Mouse (Mus musculus) megakaryocyte, embryonic 14.5 days (primary cell): ENCODE data around the gene Zglp1. TPM values are rescaled to one million over a fixed set of nuclear protein-coding genes. Genes with fewer than 3 reads are reported as not detected.
A peak's percentile ranks its signal among the peaks of the same experiment; 100 is the strongest.

ENCODE experiments used
- H3K27me3 ChIP-seq: replicated peaks from 2 replicates; pipeline ENCODE3; 2012; ENCODE audit warnings: inconsistent platforms
- H3K36me3 ChIP-seq: replicated peaks from 2 replicates; pipeline ENCODE3; 2012; ENCODE audit warnings: low read length, inconsistent platforms, mixed read lengths
- H3K4me1 ChIP-seq: 2 replicates; pipeline ENCODE4 v1.6.1; 2012; ENCODE audit warnings: inconsistent platforms
- H3K4me3 ChIP-seq: replicated peaks from 2 replicates; pipeline ENCODE3; 2012; ENCODE audit warnings: moderate library complexity, mild to moderate bottlenecking, inconsistent platforms
- H3K9me3 ChIP-seq: 2 replicates; pipeline ENCODE4 v1.6.1; 2012; ENCODE audit warnings: inconsistent platforms
- FLI1 ChIP-seq: IDR thresholded peaks from 2 replicates; pipeline ENCODE4 v1.6.1; 2012; ENCODE audit warnings: low read length, inconsistent platforms, mixed read lengths
- GATA1 ChIP-seq: IDR thresholded peaks from 3 replicates; pipeline ENCODE4 v1.6.1; 2012; ENCODE audit warnings: mixed read lengths, low read length, inconsistent platforms, borderline replicate concordance
- polyA plus RNA-seq: library from polyadenylated mRNA; stranded (reverse); fragments of >175 nt; gene quantifications from 2 replicates; pipeline ENCODE4 v1.2.3, GENCODE M21; 2012; ENCODE audit warnings: low replicate concordance; ENCODE audit not compliant: insufficient read depth

Gene Zglp1
- polyA plus RNA-seq: 3.6 TPM in 1 of 2 replicates, not detected in the other

GRCm38 (mm10) chr9:21067006-21067684 is at the start of gene Zglp1:
Gene Zglp1 (minus strand): TSS chr9:21067093.
- H3K27me3 ChIP-seq: no peaks in the 10 kb centered on the region
- H3K4me1 ChIP-seq: peaks cover 19% of the 10 kb centered on the region
- no peaks in the 10 kb centered on the region for H3K9me3 ChIP-seq
- no peak within 1 kb of the TSS for H3K4me3 ChIP-seq
- no peak for TF ChIP-seq GATA1
- H3K36me3 ChIP-seq: peaks cover 70% of the 10 kb centered on the region

- H3K9me3 ChIP-seq: no peaks in the 10 kb centered on the region
- H3K36me3 ChIP-seq: peaks cover 81% of the 10 kb centered on the region
- TF ChIP-seq GATA1: no peak
- no peak for TF ChIP-seq FLI1
- H3K27me3 ChIP-seq: no peaks in the 10 kb centered on the region
- H3K4me3 ChIP-seq: no peak overlapping the region
- no peaks in the 10 kb centered on the region for H3K4me1 ChIP-seq
These were observed 48.2 kb upstream of the Zglp1 start for GRCm38 (mm10) chr9:21115105-21115504.

- Histone ChIP-seq H3K27me3 (no peaks in the 10 kb centered on the region), H3K4me3 (no peak overlapping the region), H3K4me1 (no peaks in the 10 kb centered on the region), H3K9me3 (no peaks in the 10 kb centered on the region), H3K36me3 (peaks cover 84% of the 10 kb centered on the region)
- TF ChIP-seq FLI1: no peak
- no peak for TF ChIP-seq GATA1
These were observed 47.3 kb upstream of the Zglp1 start for GRCm38 (mm10) chr9:21114190-21114589.

- no peaks in the 10 kb centered on the region for H3K27me3 ChIP-seq
- H3K4me1 ChIP-seq: no peaks in the 10 kb centered on the region
- no peak for TF ChIP-seq FLI1
- TF ChIP-seq GATA1: no peak
- no peak overlapping the region for H3K4me3 ChIP-seq
- H3K36me3 ChIP-seq: peaks cover 88% of the 10 kb centered on the region
- H3K9me3 ChIP-seq: no peaks in the 10 kb centered on the region
These were observed 46.9 kb upstream of the Zglp1 start for GRCm38 (mm10) chr9:21113751-21114150.

- Histone ChIP-seq H3K4me1 (peaks cover 20% of the 10 kb centered on the region), H3K36me3 (peaks cover 87% of the 10 kb centered on the region), H3K27me3 (no peaks in the 10 kb centered on the region), H3K9me3 (no peaks in the 10 kb centered on the region), H3K4me3 (no peak overlapping the region)
- no peak for TF ChIP-seq FLI1
- TF ChIP-seq GATA1: no peak
These were observed 40.8 kb upstream of the Zglp1 start for GRCm38 (mm10) chr9:21107607-21108237.

- no peak overlapping the region for H3K4me3 ChIP-seq
- H3K36me3 ChIP-seq: peaks cover 82% of the 10 kb centered on the region
- peaks cover 33% of the 10 kb centered on the region for H3K4me1 ChIP-seq
These were observed 39.1 kb upstream of the Zglp1 start for GRCm38 (mm10) chr9:21105760-21106564.

GRCm38 (mm10) chr9:21104814-21105213 is 37.9 kb upstream of the Zglp1 start:
- Histone ChIP-seq H3K36me3 (peaks cover 71% of the 10 kb centered on the region), H3K4me1 (peaks cover 45% of the 10 kb centered on the region), H3K9me3 (no peaks in the 10 kb centered on the region), H3K27me3 (no peaks in the 10 kb centered on the region), H3K4me3 (no peak overlapping the region)
- TF ChIP-seq GATA1: no peak
- no peak for TF ChIP-seq FLI1

More at GRCm38 (mm10) chr9:21105760-21106564, 39.1 kb upstream of the Zglp1 start:
- TF ChIP-seq FLI1: no peak
- TF ChIP-seq GATA1: no peak
- Histone ChIP-seq H3K9me3 (no peaks in the 10 kb centered on the region), H3K27me3 (no peaks in the 10 kb centered on the region)

- TF ChIP-seq FLI1: no peak
- TF ChIP-seq GATA1: no peak
- Histone ChIP-seq H3K4me3 (no peak overlapping the region), H3K9me3 (no peaks in the 10 kb centered on the region), H3K27me3 (no peaks in the 10 kb centered on the region), H3K4me1 (peaks cover 66% of the 10 kb centered on the region), H3K36me3 (peaks cover 45% of the 10 kb centered on the region)
These were observed 35.2 kb upstream of the Zglp1 start for GRCm38 (mm10) chr9:21102076-21102475.

GRCm38 (mm10) chr9:21100447-21101161 is 33.7 kb upstream of the Zglp1 start:
- Histone ChIP-seq H3K27me3 (no peaks in the 10 kb centered on the region), H3K9me3 (no peaks in the 10 kb centered on the region), H3K4me1 (peaks cover 57% of the 10 kb centered on the region), H3K4me3 (peak overlapping the region; percentile 88), H3K36me3 (peaks cover 32% of the 10 kb centered on the region)
- no peak for TF ChIP-seq FLI1
- TF ChIP-seq GATA1: no peak
